Mouse (Mus musculus) megakaryocyte, embryonic 14.5 days (primary cell): ENCODE measurements at regions not wholly inside any gene's neighbourhood (a gene's known extent, or its start where the extent isn't known, plus 50 kb on each side); places are given as distances from the start of the nearest gene placed in this dataset.

Experiments
- FLI1 ChIP-seq: IDR thresholded peaks from 2 replicates; pipeline ENCODE4 v1.6.1; 2012; ENCODE audit warnings: low read length, inconsistent platforms, mixed read lengths
- GATA1 ChIP-seq: IDR thresholded peaks from 3 replicates; pipeline ENCODE4 v1.6.1; 2012; ENCODE audit warnings: mixed read lengths, low read length, inconsistent platforms, borderline replicate concordance

- TF ChIP-seq GATA1 (no peak), FLI1 (no peak)
Measured at GRCm38 (mm10) chr19:60029720-60030119, 86.3 kb upstream of the Rab11fip2 start.
